Mouse (Mus musculus): ENCODE measurements at regions not wholly inside any gene's neighbourhood (a gene's known extent, or its start where the extent isn't known, plus 50 kb on each side); places are given as distances from the start of the nearest gene placed in this dataset.

GRCm38 (mm10) chr8:64357092-64357491 is 151.0 kb upstream of the Tll1 start:
- no peak for TF ChIP-seq POLR2A (IDR thresholded peaks at IDR 0.05; ENCODE audit: borderline replicate concordance, insufficient read depth, low read length)
- TF ChIP-seq CTCF (IDR thresholded peaks at IDR 0.05; ENCODE audit: borderline replicate concordance, insufficient read depth, low read depth, low read length) = no peak

Measured in cerebellum, adult 2 months (tissue).